Mouse (Mus musculus): ENCODE measurements around the gene Prss57. TPM values are rescaled to one million over a fixed set of nuclear protein-coding genes. Genes with fewer than 3 reads are reported as not detected.

Gene Prss57
- polyA plus RNA-seq, 1 experiment = 0.11 TPM

DNA sequence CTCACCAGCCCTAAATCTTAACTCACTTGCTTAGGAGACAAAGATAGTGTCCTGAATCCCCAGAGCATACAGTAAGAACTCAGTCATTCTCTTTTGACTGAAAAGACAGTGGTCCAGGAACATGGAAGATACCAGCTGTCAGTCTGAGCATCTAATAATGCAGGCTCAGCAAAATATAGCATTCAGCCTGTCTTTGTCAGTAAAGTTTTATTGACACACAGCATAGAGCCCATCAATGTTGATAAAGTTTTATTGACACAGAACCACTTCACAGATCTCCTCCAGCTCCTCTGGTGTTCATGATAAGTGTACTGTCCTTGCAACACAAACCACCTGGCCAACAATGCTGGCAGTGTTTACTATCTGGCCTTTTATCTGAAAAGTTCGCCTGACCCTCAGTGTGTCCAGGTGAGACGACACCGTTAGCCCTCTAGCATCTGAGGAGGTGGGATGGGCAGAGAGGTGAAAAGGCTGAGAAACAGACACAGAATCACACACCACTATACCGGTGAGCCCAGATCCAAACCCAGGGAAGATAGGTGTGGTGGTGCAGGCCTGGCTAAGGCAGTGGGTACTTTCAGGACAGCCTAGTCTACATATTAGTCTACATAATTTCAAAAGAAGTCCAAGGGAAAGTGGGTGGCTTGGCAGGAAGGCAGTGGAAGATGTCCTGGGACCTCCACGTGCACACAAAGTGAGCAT, 1.7 kb upstream of the Prss57 start:
- Histone ChIP-seq H3K36me3 (ENCODE audit: control insufficient read depth, insufficient read depth, low read length) (no peaks in the 10 kb centered on the region), H3K4me1 (ENCODE audit: control insufficient read depth, insufficient read depth, low read length) (peaks cover 19% of the 10 kb centered on the region), H3K27me3 (ENCODE audit: control insufficient read depth, insufficient read depth, low read length) (no peaks in the 10 kb centered on the region), H3K4me3 (ENCODE audit: control insufficient read depth, low read depth, low read length) (no peak overlapping the region), H3K27ac (ENCODE audit: control insufficient read depth, insufficient read depth, low read depth, low read length) (no peak overlapping the region)
- TF ChIP-seq POLR2A (IDR thresholded peaks at IDR 0.05; ENCODE audit: control insufficient read depth, low read depth, low read length) = no peak
- TF ChIP-seq CTCF (IDR thresholded peaks at IDR 0.05; ENCODE audit: control insufficient read depth, insufficient read depth, insufficient replicate concordance, low read depth, low read length) = no peak

DNA sequence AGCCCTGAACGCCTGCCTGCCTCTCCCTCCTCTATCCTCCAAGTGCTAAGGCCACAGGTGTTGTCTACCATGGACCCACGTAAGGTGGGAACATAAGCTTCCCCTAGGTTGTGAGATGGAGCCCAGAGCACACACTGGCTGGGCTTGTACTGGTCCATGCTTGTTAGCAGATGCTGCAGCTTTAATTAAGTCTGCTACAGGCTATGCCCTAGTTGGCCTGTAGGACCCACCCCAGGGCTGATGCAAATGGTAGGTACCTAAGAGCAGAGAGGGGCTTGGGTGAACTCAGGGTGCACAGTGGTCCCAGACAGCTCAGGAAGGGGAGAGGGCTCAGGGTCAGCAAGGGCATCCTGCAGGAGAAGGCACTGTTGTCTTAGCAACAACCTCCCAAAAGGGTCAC, 1.2 kb downstream of the Prss57 start:
- TF ChIP-seq POLR2A (IDR thresholded peaks at IDR 0.05; ENCODE audit: control insufficient read depth, low read depth, low read length) = no peak
- no peak for TF ChIP-seq CTCF (IDR thresholded peaks at IDR 0.05; ENCODE audit: control insufficient read depth, insufficient read depth, insufficient replicate concordance, low read depth, low read length)

DNA sequence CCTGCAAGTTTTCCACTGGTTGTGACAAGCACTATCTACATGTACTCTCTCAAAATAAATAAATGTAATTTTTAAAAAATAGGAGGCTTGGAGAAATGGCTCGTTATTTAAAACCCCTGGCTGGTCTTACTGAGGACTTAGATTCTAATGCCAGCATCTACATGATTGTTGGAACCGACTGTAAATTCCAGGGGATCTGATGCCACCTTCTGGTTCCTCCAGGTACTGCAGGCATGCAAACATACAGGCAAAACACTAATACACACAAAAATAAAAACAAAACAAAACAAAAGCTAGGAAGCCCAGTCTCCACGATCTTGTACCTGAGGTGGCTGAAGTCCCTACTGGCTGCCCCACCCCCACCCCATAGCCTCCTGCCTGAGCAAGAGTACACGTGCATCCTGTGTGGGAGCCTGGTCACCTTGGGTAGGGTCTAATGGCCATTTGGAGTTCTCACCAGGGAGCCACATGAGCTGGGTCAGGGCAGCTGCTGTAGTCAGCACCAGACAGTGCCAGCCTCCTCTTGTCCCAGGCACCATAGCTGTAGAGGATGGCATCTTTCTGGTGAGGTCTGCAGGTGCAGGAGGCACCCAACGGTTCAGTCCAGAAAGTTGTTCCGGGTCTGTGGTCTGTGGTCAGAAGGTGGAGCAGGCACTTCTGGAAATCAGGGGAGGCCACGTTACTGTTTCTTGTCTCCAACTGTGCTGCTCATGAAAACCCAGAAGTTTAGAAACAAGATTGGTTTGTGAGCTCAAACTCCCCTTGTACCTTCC, 2.2 kb downstream of the Prss57 start:
- TF ChIP-seq CTCF (IDR thresholded peaks at IDR 0.05; ENCODE audit: control insufficient read depth, insufficient read depth, insufficient replicate concordance, low read depth, low read length) (peak; percentile 48; the same call in 1 of the 2 replicates), POLR2A (IDR thresholded peaks at IDR 0.05; ENCODE audit: control insufficient read depth, low read depth, low read length) (no peak)
- Histone ChIP-seq H3K27ac (ENCODE audit: control insufficient read depth, insufficient read depth, low read depth, low read length) (no peak overlapping the region), H3K4me1 (ENCODE audit: control insufficient read depth, insufficient read depth, low read length) (peaks cover 6% of the 10 kb centered on the region), H3K36me3 (ENCODE audit: control insufficient read depth, insufficient read depth, low read length) (no peaks in the 10 kb centered on the region), H3K27me3 (ENCODE audit: control insufficient read depth, insufficient read depth, low read length) (no peaks in the 10 kb centered on the region), H3K4me3 (ENCODE audit: control insufficient read depth, low read depth, low read length) (no peak overlapping the region)

More for the DNA sequence above, 1.2 kb downstream of the Prss57 start:
- H3K4me1 ChIP-seq (ENCODE audit: control insufficient read depth, insufficient read depth, low read length) = peaks cover 16% of the 10 kb centered on the region
- no peak overlapping the region for H3K4me3 ChIP-seq (ENCODE audit: control insufficient read depth, low read depth, low read length)
- H3K36me3 ChIP-seq (ENCODE audit: control insufficient read depth, insufficient read depth, low read length) = no peaks in the 10 kb centered on the region
- H3K27ac ChIP-seq (ENCODE audit: control insufficient read depth, insufficient read depth, low read depth, low read length) = no peak overlapping the region
- H3K27me3 ChIP-seq (ENCODE audit: control insufficient read depth, insufficient read depth, low read length) = no peaks in the 10 kb centered on the region

DNA sequence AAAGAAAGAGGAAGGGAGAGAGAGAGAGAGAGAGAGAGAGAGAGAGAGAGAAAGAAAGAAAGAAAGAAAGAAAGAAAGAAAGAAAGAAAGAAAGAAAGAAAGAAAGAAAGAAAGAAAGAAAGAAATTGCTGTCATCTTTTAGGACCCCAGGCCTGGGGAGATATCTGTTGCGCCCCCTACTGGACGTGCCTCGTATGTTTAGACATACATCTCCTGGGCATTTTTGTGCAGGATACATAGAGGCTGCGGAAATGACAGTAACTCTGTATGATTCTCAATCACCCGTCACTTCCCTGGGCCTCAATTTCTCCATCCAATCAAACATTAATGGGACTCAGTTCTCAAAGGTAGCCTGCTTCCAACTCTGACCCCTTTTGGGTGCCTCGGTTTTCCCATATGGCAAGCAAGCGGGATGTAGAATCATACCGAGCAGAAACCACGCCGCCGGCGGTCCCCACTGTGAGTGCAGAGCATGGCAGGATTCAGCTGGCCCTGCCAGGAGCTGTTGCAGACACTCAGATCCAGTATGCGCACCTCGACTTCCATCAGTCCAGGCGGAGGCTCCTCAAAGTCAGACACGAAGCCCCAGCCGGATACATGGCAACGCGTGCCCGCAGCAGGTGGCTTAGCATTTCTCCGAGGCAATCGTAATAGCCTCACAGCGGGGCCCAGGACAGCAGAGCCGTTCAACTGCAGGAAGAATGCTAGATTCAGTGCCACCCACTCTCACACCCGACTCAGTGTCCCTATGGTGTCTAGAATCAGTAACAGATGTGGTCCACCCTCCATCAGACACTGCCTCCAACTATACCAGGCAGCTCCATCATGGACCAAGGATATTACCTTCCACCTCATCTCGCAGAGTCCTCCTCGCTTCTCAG, 6.6 kb downstream of the Prss57 start:
- TF ChIP-seq POLR2A (IDR thresholded peaks at IDR 0.05; ENCODE audit: control insufficient read depth, low read depth, low read length) = no peak
- TF ChIP-seq CTCF (IDR thresholded peaks at IDR 0.05; ENCODE audit: control insufficient read depth, insufficient read depth, insufficient replicate concordance, low read depth, low read length) = peak; percentile 37; the same call in 1 of the 2 replicates
- H3K27me3 ChIP-seq (ENCODE audit: control insufficient read depth, insufficient read depth, low read length) = no peaks in the 10 kb centered on the region
- no peak overlapping the region for H3K4me3 ChIP-seq (ENCODE audit: control insufficient read depth, low read depth, low read length)
- peaks cover 15% of the 10 kb centered on the region for H3K4me1 ChIP-seq (ENCODE audit: control insufficient read depth, insufficient read depth, low read length)
- no peaks in the 10 kb centered on the region for H3K36me3 ChIP-seq (ENCODE audit: control insufficient read depth, insufficient read depth, low read length)
- H3K27ac ChIP-seq (ENCODE audit: control insufficient read depth, insufficient read depth, low read depth, low read length) = no peak overlapping the region

DNA sequence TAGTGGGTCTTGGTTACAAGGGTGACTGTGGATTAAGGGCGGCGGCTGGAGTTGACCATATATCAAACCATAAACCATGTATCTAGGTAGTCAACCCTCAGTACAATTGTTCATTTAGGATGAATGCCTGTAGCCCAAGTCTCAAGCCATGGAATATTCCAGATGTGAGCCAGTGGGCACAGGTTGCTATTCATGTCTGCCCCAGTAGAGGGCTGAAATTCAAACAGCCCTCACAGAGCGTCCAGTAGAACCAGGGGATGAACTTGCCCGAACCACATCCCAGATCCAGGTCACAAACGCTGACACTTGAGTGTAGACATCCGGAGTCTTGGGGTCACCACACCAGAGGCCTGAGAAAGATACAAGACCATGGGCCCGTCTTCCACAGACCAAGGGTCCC, 7.7 kb downstream of the Prss57 start:
- Histone ChIP-seq H3K4me3 (ENCODE audit: control insufficient read depth, low read depth, low read length) (no peak overlapping the region), H3K36me3 (ENCODE audit: control insufficient read depth, insufficient read depth, low read length) (no peaks in the 10 kb centered on the region), H3K27ac (ENCODE audit: control insufficient read depth, insufficient read depth, low read depth, low read length) (no peak overlapping the region), H3K27me3 (ENCODE audit: control insufficient read depth, insufficient read depth, low read length) (no peaks in the 10 kb centered on the region), H3K4me1 (ENCODE audit: control insufficient read depth, insufficient read depth, low read length) (peaks cover 16% of the 10 kb centered on the region)
- TF ChIP-seq CTCF (IDR thresholded peaks at IDR 0.05; ENCODE audit: control insufficient read depth, insufficient read depth, insufficient replicate concordance, low read depth, low read length) = no peak; the same call in 1 of the 2 replicates
- no peak for TF ChIP-seq POLR2A (IDR thresholded peaks at IDR 0.05; ENCODE audit: control insufficient read depth, low read depth, low read length)

DNA sequence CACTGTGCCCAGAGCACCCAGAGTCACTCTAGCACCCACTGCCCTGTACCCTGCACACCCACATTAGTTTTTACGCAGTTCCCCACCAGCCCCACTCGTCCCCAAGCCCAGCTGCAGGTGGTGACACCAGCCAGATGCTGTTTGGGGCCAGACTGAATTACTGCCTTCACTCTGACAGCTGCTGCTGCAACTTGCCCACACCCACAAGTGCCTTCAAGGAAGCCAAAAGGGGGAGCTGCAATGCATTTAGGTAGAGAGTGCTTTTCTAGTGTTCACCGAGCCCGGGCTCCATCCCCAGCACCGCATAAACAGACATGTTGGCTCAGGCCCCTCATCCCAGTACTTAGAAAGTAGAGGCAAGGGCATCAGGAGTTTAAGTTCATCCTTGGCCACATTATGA, 8.8 kb downstream of the Prss57 start:
- Histone ChIP-seq H3K36me3 (ENCODE audit: control insufficient read depth, insufficient read depth, low read length) (no peaks in the 10 kb centered on the region), H3K4me1 (ENCODE audit: control insufficient read depth, insufficient read depth, low read length) (peaks cover 24% of the 10 kb centered on the region), H3K4me3 (ENCODE audit: control insufficient read depth, low read depth, low read length) (no peak overlapping the region), H3K27ac (ENCODE audit: control insufficient read depth, insufficient read depth, low read depth, low read length) (no peak overlapping the region), H3K27me3 (ENCODE audit: control insufficient read depth, insufficient read depth, low read length) (no peaks in the 10 kb centered on the region)
- TF ChIP-seq POLR2A (IDR thresholded peaks at IDR 0.05; ENCODE audit: control insufficient read depth, low read depth, low read length) (no peak), CTCF (IDR thresholded peaks at IDR 0.05; ENCODE audit: control insufficient read depth, insufficient read depth, insufficient replicate concordance, low read depth, low read length) (no peak)

Data from testis, adult 2 months (tissue).